Mouse (Mus musculus) layer of hippocampus, adult 6 months (tissue): ENCODE data around the gene Gm17078. TPM values are rescaled to one million over a fixed set of nuclear protein-coding genes. Genes with fewer than 3 reads are reported as not detected.

Experiments used
- long read RNA-seq, 2 experiments: library from polyadenylated mRNA; unstranded; transcript quantifications; one replicate each; pipeline ENCODE4 v2.0.0; 2019 to 2020
- polyA plus RNA-seq: library from polyadenylated mRNA; unstranded; fragments of <200 nt; fragmentation: Nextera tagmentation; gene quantifications from 2 replicates; pipeline ENCODE4 v1.2.3, GENCODE M21; 2021

Gm17078 gene
- not detected in 2 replicates for polyA plus RNA-seq
- long read RNA-seq, experiment 1: 0 reads
- long read RNA-seq, experiment 2: 0 reads

GRCm38 (mm10) chr14:51611210-51611609, at the start of gene Gm17078:
Gene Gm17078 (minus strand): TSS chr14:51611310.

GRCm38 (mm10) chr14:51635566-51635965, 24.5 kb upstream of the Gm17078 start, which contains the start of gene Gm4181:
Gene Gm4181 (minus strand): TSS chr14:51635666.

GRCm38 (mm10) chr14:51592039-51592438, 19.1 kb downstream of the Gm17078 start, which contains the start of gene Gm17174:
Gene Gm17174 (minus strand): TSS chr14:51592139.

GRCm38 (mm10) chr14:51573963-51574362, 37.1 kb downstream of the Gm17078 start, which contains the start of gene Gm17175:
Gene Gm17175 (minus strand): TSS chr14:51574063.

Other genes with a start within 250 kb of the Gm17078 start
- not detected in 2 replicates for gene Gm7247, start 249.6 kb downstream of the Gm17078 start, polyA plus RNA-seq
- not detected in 2 replicates for gene Vmn2r88, start 200.5 kb downstream of the Gm17078 start, polyA plus RNA-seq
- gene Vmn2r89, start 159.5 kb downstream of the Gm17078 start, polyA plus RNA-seq: not detected in 2 replicates
- not detected in 2 replicates for gene Gm5622, start 58.5 kb downstream of the Gm17078 start, polyA plus RNA-seq
- not detected in 2 replicates for gene Gm17175, start 37.2 kb downstream of the Gm17078 start, polyA plus RNA-seq
- gene Gm17174, start 19.2 kb downstream of the Gm17078 start, polyA plus RNA-seq: not detected in 2 replicates
- gene Gm4181, start 24.4 kb upstream of the Gm17078 start, polyA plus RNA-seq: not detected in 2 replicates
- not detected in 2 replicates for gene Gm17079, start 84.2 kb upstream of the Gm17078 start, polyA plus RNA-seq
- not detected in 2 replicates for gene Gm5800, start 105.9 kb upstream of the Gm17078 start, polyA plus RNA-seq
- gene Ang4, start 162.3 kb upstream of the Gm17078 start, polyA plus RNA-seq: not detected in 2 replicates
- not detected in 2 replicates for gene AY358078, start 188.7 kb upstream of the Gm17078 start, polyA plus RNA-seq
- gene Ear6, start 242.4 kb upstream of the Gm17078 start, polyA plus RNA-seq: not detected in 2 replicates